Mouse (Mus musculus): ENCODE data around the gene Mkrn1. TPM values are rescaled to one million over a fixed set of nuclear protein-coding genes. Genes with fewer than 3 reads are reported as not detected.
"Not testable (repeated sequence)": the region's sequence is repeated elsewhere in the genome, so short reads cannot be mapped to it uniquely, and the experiment has no call there.

Mkrn1 gene
- polyA plus RNA-seq, 1 experiment from 2014 or later, result 247 TPM

DNA sequence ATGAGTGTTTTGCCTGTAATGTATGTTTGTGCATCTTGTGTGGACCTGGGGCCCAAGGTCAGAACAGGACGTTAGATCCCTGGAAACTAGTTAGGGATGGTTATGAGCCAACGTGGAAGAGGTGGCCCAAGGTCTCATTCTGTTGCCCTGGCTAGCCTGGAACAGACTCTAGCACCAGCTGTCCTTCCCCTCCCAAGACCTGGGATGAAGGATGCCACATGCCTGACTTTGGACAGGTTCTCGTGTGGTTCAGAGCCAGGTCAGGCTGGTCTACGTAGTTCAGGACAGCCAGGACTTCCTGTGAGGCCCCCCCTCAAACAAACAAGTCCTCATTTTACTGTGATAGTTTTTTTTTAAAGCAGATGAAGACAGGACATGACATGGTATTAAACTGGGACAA is 24.3 kb downstream of the Mkrn1 start:
- Histone ChIP-seq H3K9me3 (ENCODE audit: control insufficient read depth, low read length) (no peaks in the 10 kb centered on the region), H3K9ac (no peak overlapping the region), H3K27ac (no peak overlapping the region), H3K27me3 (ENCODE audit: control insufficient read depth, insufficient read depth, low read length) (no peaks in the 10 kb centered on the region), H3K36me3 (replicated peaks; ENCODE audit: control insufficient read depth, insufficient read depth) (peaks cover 64% of the 10 kb centered on the region), H3K4me3 (replicated peaks; ENCODE audit: low read length) (no peak overlapping the region), H3K4me2 (replicated peaks) (no peak overlapping the region), H3K4me1 (replicated peaks; ENCODE audit: control insufficient read depth, insufficient read depth, low read length) (no peaks in the 10 kb centered on the region)
- DNase-seq (ENCODE audit: low spot score) (no peak), ATAC-seq (ENCODE audit: low FRiP score) (no peak)
- WGBS, result 86% methylated on average over 4 of the region's 4 CpGs

DNA sequence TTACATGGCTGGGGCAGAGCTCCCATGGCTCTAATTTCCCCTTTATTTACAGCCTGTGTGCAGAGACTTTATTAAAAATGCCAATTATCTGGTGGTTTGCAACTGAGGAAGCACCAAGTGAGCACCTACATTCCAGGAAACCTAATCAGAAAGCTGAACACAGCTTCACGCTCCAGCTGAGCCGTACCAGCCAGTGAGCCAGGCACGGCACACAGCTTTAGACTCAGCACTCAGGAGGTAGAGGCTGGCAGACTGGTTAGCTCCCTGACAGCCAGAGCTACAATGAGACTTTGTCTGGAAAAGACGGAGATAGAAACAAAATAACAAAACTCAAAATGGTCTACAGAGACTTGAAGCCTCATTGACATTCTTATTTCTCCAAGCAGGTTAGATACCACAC is 24.8 kb downstream of the Mkrn1 start:
- peak; percentile 48; the same call in 1 of the 2 replicates for ATAC-seq (ENCODE audit: low FRiP score)
- Histone ChIP-seq H3K36me3 (replicated peaks; ENCODE audit: control insufficient read depth, insufficient read depth) (peaks cover 65% of the 10 kb centered on the region), H3K27me3 (ENCODE audit: control insufficient read depth, insufficient read depth, low read length) (no peaks in the 10 kb centered on the region), H3K27ac (no peak overlapping the region), H3K9ac (no peak overlapping the region), H3K9me3 (ENCODE audit: control insufficient read depth, low read length) (no peaks in the 10 kb centered on the region), H3K4me3 (replicated peaks; ENCODE audit: low read length) (no peak overlapping the region), H3K4me2 (replicated peaks) (no peak overlapping the region), H3K4me1 (replicated peaks; ENCODE audit: control insufficient read depth, insufficient read depth, low read length) (no peaks in the 10 kb centered on the region)
- 73% methylated on average over 4 of the region's 4 CpGs for WGBS
- no peak for DNase-seq (ENCODE audit: low spot score)

DNA sequence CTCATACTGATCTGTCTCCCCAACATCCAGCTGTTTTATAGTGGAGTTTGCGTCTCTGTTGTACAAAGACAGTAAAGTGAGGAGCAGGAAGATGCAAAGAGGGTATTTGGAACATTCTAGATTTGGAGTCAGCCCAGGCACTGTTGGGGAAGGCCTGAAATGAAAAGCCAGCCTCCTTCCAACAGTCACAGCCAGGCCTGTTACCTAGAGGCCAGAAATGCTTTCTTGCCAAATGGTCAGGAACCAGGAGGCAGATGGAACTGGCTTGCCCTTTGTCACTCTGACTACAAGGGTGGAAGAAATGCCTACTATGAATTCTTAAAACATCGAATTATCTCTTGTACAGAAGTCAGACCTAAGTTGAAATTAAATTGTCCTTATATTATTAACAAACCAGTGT is 30.3 kb downstream of the Mkrn1 start:
- Histone ChIP-seq H3K36me3 (replicated peaks; ENCODE audit: control insufficient read depth, insufficient read depth) (peaks cover 28% of the 10 kb centered on the region; the same call in 1 of the 2 replicates), H3K4me3 (replicated peaks; ENCODE audit: low read length) (no peak overlapping the region), H3K4me1 (replicated peaks; ENCODE audit: control insufficient read depth, insufficient read depth, low read length) (no peaks in the 10 kb centered on the region), H3K9ac (no peak overlapping the region), H3K9me3 (ENCODE audit: control insufficient read depth, low read length) (no peaks in the 10 kb centered on the region), H3K27ac (no peak overlapping the region), H3K4me2 (replicated peaks) (no peak overlapping the region), H3K27me3 (ENCODE audit: control insufficient read depth, insufficient read depth, low read length) (no peaks in the 10 kb centered on the region)
- WGBS, result 97% methylated on average over 2 of the region's 2 CpGs
- DNase-seq (ENCODE audit: low spot score) (no peak), ATAC-seq (ENCODE audit: low FRiP score) (no peak)

DNA sequence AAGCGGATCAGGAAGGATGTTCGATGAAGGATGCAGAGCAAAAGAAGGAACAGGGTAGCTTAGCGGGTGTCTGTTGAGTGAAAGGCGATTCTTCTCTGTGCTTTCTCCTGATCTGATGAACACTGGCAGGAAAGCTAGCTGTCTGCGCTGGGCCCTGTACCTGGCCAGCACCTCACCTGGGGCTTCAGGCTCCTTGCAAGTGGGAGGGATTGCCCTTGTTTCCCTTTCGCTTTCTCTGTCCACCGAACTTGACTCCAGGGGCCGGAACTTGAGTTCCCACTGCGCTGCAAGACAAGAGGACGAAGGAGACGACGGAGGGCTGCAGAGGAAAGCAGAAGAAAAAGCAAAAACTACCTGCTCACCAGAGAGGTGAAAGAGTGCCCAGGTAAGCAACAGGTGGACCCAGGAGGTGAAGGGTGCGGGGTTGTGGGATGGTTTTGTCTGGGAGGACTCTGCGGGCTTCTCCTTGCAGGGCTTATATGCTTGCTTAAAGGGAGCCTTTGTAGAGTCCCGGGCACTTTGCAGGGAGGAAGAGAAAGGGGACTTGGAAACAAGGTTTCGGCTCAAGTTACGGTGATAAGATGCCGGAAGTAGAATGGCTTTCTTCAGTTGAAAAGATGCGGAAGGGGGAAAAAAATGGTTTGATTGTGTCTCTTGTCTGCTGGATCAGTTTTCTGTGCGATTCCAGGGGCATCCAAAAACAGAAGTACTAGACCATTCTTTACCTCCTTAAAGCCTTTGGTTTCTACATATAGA is 39.0 kb downstream of the Mkrn1 start, which contains the start of gene Rab19:
Rab19 (plus strand) TSS at position 51 of the 756 bp plus-strand sequence.
- Histone ChIP-seq H3K9me3 (ENCODE audit: control insufficient read depth, low read length) (no peaks in the 10 kb centered on the region), H3K9ac (no peak within 1 kb of the TSS), H3K36me3 (replicated peaks; ENCODE audit: control insufficient read depth, insufficient read depth) (no peaks in the 10 kb centered on the region), H3K27me3 (ENCODE audit: control insufficient read depth, insufficient read depth, low read length) (0 out of 2 replicates have a peak, but pooled peaks cover 10% of the 10 kb centered on the region), H3K4me1 (replicated peaks; ENCODE audit: control insufficient read depth, insufficient read depth, low read length) (peaks cover 9% of the 10 kb centered on the region; the same call in 1 of the 2 replicates), H3K4me2 (replicated peaks) (peak within 1 kb of the TSS; percentile 31), H3K4me3 (replicated peaks; ENCODE audit: low read length) (no peak within 1 kb of the TSS), H3K27ac (no peak within 1 kb of the TSS)
- no peak for ATAC-seq (ENCODE audit: low FRiP score)
- 9% methylated on average over 20 of the region's 20 CpGs for WGBS
- DNase-seq (ENCODE audit: low spot score), result no peak

DNA sequence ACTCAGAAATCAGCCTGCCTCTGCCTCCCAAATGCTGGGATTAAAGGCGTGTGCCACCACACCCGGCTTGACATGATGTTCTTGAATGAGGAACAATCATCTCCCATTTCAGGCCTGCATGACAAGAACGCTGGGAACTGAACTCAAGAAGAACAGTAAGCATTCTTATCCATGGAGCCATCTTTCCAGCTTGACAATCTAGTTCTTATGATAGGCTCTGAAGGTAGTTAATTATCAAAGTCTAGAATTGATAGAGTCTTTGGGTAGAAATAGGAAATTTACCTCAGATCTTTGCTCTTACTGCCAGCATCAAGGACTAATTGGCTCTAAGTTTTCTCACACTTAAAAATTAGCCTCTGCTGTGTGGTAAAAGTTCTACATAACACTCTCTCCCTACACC is 40.0 kb downstream of the Mkrn1 start:
- Histone ChIP-seq H3K4me1 (replicated peaks; ENCODE audit: control insufficient read depth, insufficient read depth, low read length) (peaks cover 17% of the 10 kb centered on the region; the same call in 1 of the 2 replicates), H3K4me2 (replicated peaks) (no peak overlapping the region), H3K4me3 (replicated peaks; ENCODE audit: low read length) (no peak overlapping the region), H3K27ac (no peak overlapping the region), H3K9ac (no peak overlapping the region), H3K9me3 (ENCODE audit: control insufficient read depth, low read length) (no peaks in the 10 kb centered on the region), H3K36me3 (replicated peaks; ENCODE audit: control insufficient read depth, insufficient read depth) (no peaks in the 10 kb centered on the region), H3K27me3 (ENCODE audit: control insufficient read depth, insufficient read depth, low read length) (0 out of 2 replicates have a peak, but pooled peaks cover 10% of the 10 kb centered on the region)
- ATAC-seq (ENCODE audit: low FRiP score) (no peak), DNase-seq (ENCODE audit: low spot score) (no peak)
- WGBS, result 83% methylated on average over 3 of the region's 3 CpGs

DNA sequence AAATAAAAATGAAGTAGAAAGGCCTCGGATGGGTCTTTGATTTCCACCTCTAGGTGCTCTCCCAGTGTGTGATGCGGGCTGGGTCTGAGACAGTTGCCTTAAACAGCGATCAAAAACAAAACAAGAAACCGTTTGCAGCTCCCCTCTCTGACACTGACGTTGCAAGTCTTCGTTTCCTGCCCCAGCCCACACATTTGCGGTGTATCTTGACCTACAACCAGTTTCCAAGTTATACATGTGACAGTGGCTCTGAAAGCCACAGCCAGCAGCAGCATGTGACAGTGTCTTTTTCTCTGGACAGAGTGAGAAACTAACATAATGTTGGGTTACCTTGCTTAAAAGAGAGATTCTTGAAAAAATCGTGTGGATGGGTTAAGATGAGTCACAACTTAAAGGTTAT is 40.5 kb downstream of the Mkrn1 start:
- WGBS, result 79% methylated on average over 8 of the region's 8 CpGs
- no peak for ATAC-seq (ENCODE audit: low FRiP score)
- no peak for DNase-seq (ENCODE audit: low spot score)

DNA sequence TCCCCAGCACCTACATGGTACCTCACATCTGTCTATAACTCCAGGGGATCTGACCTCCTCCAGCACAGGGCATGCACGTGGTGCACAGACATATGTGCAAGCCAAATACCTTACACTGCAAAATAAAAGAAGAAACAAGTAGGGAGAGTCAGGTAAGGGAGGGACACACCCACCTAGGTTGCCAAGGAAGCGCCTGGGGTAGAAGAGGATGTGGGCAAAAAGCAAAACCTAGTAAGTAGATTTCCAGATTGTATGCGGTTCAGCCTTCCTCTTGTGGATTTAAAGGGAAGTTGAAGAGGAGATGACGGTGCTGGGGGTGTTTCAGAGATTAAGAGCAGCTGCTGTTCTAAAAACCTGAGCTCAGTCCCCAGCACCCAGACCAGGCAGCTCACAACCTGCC is 41.0 kb downstream of the Mkrn1 start:
- H3K4me1 ChIP-seq (replicated peaks; ENCODE audit: control insufficient read depth, insufficient read depth, low read length), result peaks cover 17% of the 10 kb centered on the region; the same call in 1 of the 2 replicates
- ATAC-seq (ENCODE audit: low FRiP score) (no peak), DNase-seq (ENCODE audit: low spot score) (no peak)
- H3K27me3 ChIP-seq (ENCODE audit: control insufficient read depth, insufficient read depth, low read length), result 0 out of 2 replicates have a peak, but pooled peaks cover 10% of the 10 kb centered on the region
- WGBS, result 65% methylated on average over 4 of the region's 4 CpGs
- no peaks in the 10 kb centered on the region for H3K9me3 ChIP-seq (ENCODE audit: control insufficient read depth, low read length)
- no peak overlapping the region for H3K4me2 ChIP-seq (replicated peaks)
- H3K4me3 ChIP-seq (replicated peaks; ENCODE audit: low read length), result no peak overlapping the region
- H3K36me3 ChIP-seq (replicated peaks; ENCODE audit: control insufficient read depth, insufficient read depth), result no peaks in the 10 kb centered on the region
- no peak overlapping the region for H3K9ac ChIP-seq
- H3K27ac ChIP-seq, result no peak overlapping the region

More for the DNA sequence above, 40.5 kb downstream of the Mkrn1 start:
- Histone ChIP-seq H3K27me3 (ENCODE audit: control insufficient read depth, insufficient read depth, low read length) (0 out of 2 replicates have a peak, but pooled peaks cover 10% of the 10 kb centered on the region), H3K4me1 (replicated peaks; ENCODE audit: control insufficient read depth, insufficient read depth, low read length) (peaks cover 17% of the 10 kb centered on the region; the same call in 1 of the 2 replicates), H3K4me2 (replicated peaks) (no peak overlapping the region), H3K36me3 (replicated peaks; ENCODE audit: control insufficient read depth, insufficient read depth) (no peaks in the 10 kb centered on the region), H3K9ac (no peak overlapping the region), H3K4me3 (replicated peaks; ENCODE audit: low read length) (no peak overlapping the region), H3K9me3 (ENCODE audit: control insufficient read depth, low read length) (no peaks in the 10 kb centered on the region), H3K27ac (no peak overlapping the region)

DNA sequence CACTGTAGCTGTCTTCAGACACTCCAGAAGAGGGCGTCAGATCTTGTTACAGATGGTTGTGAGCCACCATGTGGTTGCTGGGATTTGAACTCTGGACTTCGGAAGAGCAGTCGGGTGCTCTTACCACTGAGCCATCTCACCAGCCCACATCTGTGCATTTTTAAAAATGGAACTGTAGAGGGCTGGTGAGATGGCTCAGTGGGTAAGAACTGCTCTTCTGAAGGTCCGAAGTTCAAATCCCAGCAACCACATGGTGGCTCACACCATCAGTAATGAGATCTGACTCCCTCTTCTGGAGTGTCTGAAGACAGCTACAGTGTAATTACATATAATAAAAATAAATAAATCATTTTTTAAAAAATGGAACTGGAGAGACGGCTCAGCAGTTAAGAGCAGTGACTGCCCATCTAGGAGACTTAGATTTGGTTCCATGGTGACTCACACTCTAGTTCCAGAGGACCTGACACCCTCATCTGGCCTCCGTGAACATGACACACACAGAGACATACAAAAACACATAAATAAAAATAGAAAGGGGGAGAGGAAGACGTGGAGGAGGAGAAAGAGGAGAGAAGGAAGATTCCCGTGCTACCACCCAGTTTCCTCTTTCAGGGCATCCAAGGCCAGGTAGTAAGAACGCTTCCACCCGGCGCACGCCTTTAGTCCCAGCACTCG is 42.0 kb downstream of the Mkrn1 start:
- not testable (repeated sequence) for H3K9ac ChIP-seq; H3K4me3 ChIP-seq (replicated peaks; ENCODE audit: low read length); ATAC-seq (ENCODE audit: low FRiP score); H3K36me3 ChIP-seq (replicated peaks; ENCODE audit: control insufficient read depth, insufficient read depth); H3K27ac ChIP-seq; DNase-seq (ENCODE audit: low spot score); H3K27me3 ChIP-seq (ENCODE audit: control insufficient read depth, insufficient read depth, low read length); H3K9me3 ChIP-seq (ENCODE audit: control insufficient read depth, low read length); H3K4me2 ChIP-seq (replicated peaks)
- WGBS, result 83% methylated on average over 13 of the region's 13 CpGs
- peaks cover 17% of the 10 kb centered on the region; the same call in 1 of the 2 replicates for H3K4me1 ChIP-seq (replicated peaks; ENCODE audit: control insufficient read depth, insufficient read depth, low read length)

DNA sequence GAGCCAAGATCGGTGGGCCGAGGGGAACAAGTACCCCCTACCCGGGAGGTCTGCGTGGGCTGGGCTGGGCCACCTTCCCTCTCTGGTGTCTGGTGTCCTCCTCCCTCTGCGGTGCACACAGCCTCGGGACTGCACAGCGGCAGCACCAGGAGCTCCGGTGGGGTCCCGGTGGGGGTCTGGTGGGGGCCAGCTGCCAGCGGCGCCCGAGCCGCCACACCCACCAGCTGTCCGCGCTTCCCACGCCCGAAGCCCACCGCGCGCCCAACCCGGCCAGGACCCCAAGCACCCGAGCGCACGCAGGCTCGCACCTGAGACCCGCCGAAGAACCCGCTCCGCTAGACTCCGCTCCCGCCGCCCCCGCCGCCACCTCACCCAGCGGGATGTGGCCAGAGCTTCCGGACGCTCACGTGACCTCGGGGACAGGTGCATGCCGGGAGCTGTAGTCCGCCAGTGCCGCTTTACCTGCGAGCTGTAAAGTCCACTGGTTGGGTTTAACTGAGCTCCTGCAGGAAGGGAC is 42.9 kb downstream of the Mkrn1 start, which contains the start of gene Slc37a3:
Slc37a3 (minus strand) TSS at position 365 of the 517 bp plus-strand sequence.
- ATAC-seq (ENCODE audit: low FRiP score) (peak; percentile 92), DNase-seq (ENCODE audit: low spot score) (peak; percentile 84)
- WGBS, result 0% methylated on average over 43 of the region's 43 CpGs
- Histone ChIP-seq H3K4me1 (replicated peaks; ENCODE audit: control insufficient read depth, insufficient read depth, low read length) (peaks cover 22% of the 10 kb centered on the region; the same call in 1 of the 2 replicates), H3K27ac (peak within 1 kb of the TSS; percentile 75), H3K4me3 (replicated peaks; ENCODE audit: low read length) (peak within 1 kb of the TSS; percentile 95), H3K36me3 (replicated peaks; ENCODE audit: control insufficient read depth, insufficient read depth) (no peaks in the 10 kb centered on the region), H3K9me3 (ENCODE audit: control insufficient read depth, low read length) (no peaks in the 10 kb centered on the region), H3K9ac (peak within 1 kb of the TSS; percentile 91), H3K27me3 (ENCODE audit: control insufficient read depth, insufficient read depth, low read length) (0 out of 2 replicates have a peak, but pooled peaks cover 10% of the 10 kb centered on the region), H3K4me2 (replicated peaks) (peak within 1 kb of the TSS; percentile 70)

Measured in hindbrain, embryonic 14.5 days (tissue).